Mouse (Mus musculus) neural tube, embryonic 10.5 days (tissue): ENCODE measurements around the gene Gm13199.

ENCODE experiments used
- DNase-seq: peaks from one replicate; pipeline ENCODE4 v3.0.0-alpha.2; 2017; ENCODE audit warnings: low spot score; ENCODE audit errors: extremely low spot score

Gene Gm13199

DNA sequence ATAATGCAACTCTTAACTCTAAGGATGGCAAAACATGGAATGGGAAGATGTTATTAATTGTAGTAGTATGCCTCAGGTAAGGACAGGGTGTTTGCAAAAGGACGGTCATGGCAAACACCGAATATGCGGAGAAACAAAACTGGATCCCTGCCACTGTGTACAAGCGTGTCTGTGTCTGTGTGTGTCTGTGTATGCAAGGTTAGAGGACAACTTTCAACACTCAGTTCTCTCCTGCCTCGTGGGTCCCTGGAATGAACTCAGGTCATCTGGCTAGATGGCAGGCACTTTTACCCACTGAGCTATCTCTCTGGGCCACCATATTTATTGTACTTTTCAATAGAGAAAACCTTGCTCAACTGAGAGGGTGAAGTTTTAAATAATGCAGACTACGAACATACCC lies 40.3 kb downstream of the Gm13199 start:
- DNase-seq: no peak

GRCm38 (mm10) chr2:5821264-5821663 lies 41.5 kb downstream of the Gm13199 start:
- no peak for DNase-seq
